Mouse (Mus musculus) kidney, embryonic 15.5 days (tissue): ENCODE measurements around the gene Tdrkh. TPM values are rescaled to one million over a fixed set of nuclear protein-coding genes. Genes with fewer than 3 reads are reported as not detected.

Experiments
- ATAC-seq: fragments of 200-750 bp; cut with Nextera tagmentation; replicated peaks from 2 replicates; pipeline ENCODE4 v1.8.0; 2017; ENCODE audit warnings: moderate TSS enrichment; ENCODE audit not compliant: low FRiP score
- H3K27ac ChIP-seq: fragments of 300-500 bp; sonication (generic); 2 replicates; pipeline ENCODE4 v1.5.1; 2015; ENCODE audit warnings: mild to moderate bottlenecking, inconsistent platforms
- H3K27me3 ChIP-seq: fragments of 300-500 bp; sonication (generic); 2 replicates; pipeline ENCODE4 v1.6.1; 2015; ENCODE audit warnings: inconsistent platforms
- H3K36me3 ChIP-seq: fragments of 300-500 bp; sonication (generic); 2 replicates; pipeline ENCODE4 v1.6.1; 2015; ENCODE audit warnings: inconsistent platforms
- H3K4me1 ChIP-seq: fragments of 300-500 bp; sonication (generic); 2 replicates; pipeline ENCODE4 v1.6.1; 2015; ENCODE audit warnings: inconsistent platforms
- H3K4me2 ChIP-seq: fragments of 300-500 bp; sonication (generic); 2 replicates; pipeline ENCODE4 v1.6.1; 2015; ENCODE audit warnings: moderate library complexity, mild to moderate bottlenecking, inconsistent platforms
- H3K4me3 ChIP-seq: fragments of 300-500 bp; sonication (generic); replicated peaks from 2 replicates; pipeline ENCODE4 v1.5.1; 2015; ENCODE audit warnings: mild to moderate bottlenecking, inconsistent platforms
- H3K9ac ChIP-seq: fragments of 300-500 bp; sonication (generic); 2 replicates; pipeline ENCODE4 v1.6.1; 2015; ENCODE audit warnings: mild to moderate bottlenecking, inconsistent platforms
- H3K9me3 ChIP-seq: fragments of 300-500 bp; sonication (generic); replicated peaks from 2 replicates; pipeline ENCODE4 v1.6.1; 2016; ENCODE audit warnings: inconsistent platforms
- WGBS: fragments of 180-500 bp; shearing (Covaris S2); methylation state at CpG from one replicate; pipeline ENCODE4 v1.1.7; 2015; ENCODE audit warnings: mixed read lengths; 5-methylcytosine and 5-hydroxymethylcytosine counted together
- polyA plus RNA-seq: library from polyadenylated mRNA; unstranded; fragments of >200 nt; fragmentation: Nextera tagmentation; extraction: Ambion mirVana; gene quantifications from 2 replicates; pipeline ENCODE4 v1.2.1, GENCODE M21; 2015

Tdrkh gene
- polyA plus RNA-seq, 1 experiment from 2014 or later, result 12.0 TPM

GRCm38 (mm10) chr3:94392128-94392527, 20.9 kb upstream of the Tdrkh start:
- no peak overlapping the region for H3K4me3 ChIP-seq
- H3K27me3 ChIP-seq, result peaks cover 7% of the 10 kb centered on the region
- WGBS, result 85% methylated on average over 2 of the region's 2 CpGs
- H3K9ac ChIP-seq, result no peak overlapping the region
- no peaks in the 10 kb centered on the region for H3K4me1 ChIP-seq
- no peak overlapping the region for H3K27ac ChIP-seq
- no peak for ATAC-seq
- H3K9me3 ChIP-seq, result no peaks in the 10 kb centered on the region
- H3K36me3 ChIP-seq, result no peaks in the 10 kb centered on the region
- H3K4me2 ChIP-seq, result no peak overlapping the region

DNA sequence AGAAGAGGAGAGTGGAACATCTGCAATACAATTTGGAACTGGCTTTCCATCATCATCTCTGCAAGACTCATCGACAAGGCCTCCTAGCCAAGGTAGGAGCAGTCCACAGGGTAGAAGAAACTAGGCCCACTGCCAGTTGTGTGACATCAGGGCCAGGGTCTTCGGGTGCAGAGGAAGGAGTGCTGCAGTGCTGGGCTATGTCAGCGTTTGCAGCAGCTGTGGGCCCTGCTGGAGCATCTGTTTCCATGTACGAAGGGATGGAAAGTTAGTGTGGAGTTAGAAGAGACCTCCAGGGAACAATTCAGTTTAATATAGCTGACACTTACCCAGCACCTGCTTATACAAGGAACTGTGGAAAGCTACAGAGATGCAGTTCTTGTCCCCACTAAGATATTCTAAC, 20.0 kb upstream of the Tdrkh start:
- no peak for ATAC-seq
- no peak overlapping the region for H3K9ac ChIP-seq
- 73% methylated on average over 4 of the region's 4 CpGs for WGBS
- no peak overlapping the region for H3K4me2 ChIP-seq
- peaks cover 17% of the 10 kb centered on the region for H3K27me3 ChIP-seq
- H3K36me3 ChIP-seq, result no peaks in the 10 kb centered on the region
- no peaks in the 10 kb centered on the region for H3K9me3 ChIP-seq
- H3K4me3 ChIP-seq, result no peak overlapping the region
- no peak overlapping the region for H3K27ac ChIP-seq
- H3K4me1 ChIP-seq, result no peaks in the 10 kb centered on the region

- WGBS, result 71% methylated on average over 1 of the region's 1 CpGs
- Histone ChIP-seq H3K9ac (no peak overlapping the region), H3K36me3 (no peaks in the 10 kb centered on the region), H3K9me3 (no peaks in the 10 kb centered on the region), H3K27ac (no peak overlapping the region), H3K4me3 (no peak overlapping the region), H3K27me3 (peaks cover 48% of the 10 kb centered on the region), H3K4me2 (no peak overlapping the region), H3K4me1 (peaks cover 9% of the 10 kb centered on the region)
- ATAC-seq, result no peak
Measured at GRCm38 (mm10) chr3:94396336-94396735, 16.7 kb upstream of the Tdrkh start.

GRCm38 (mm10) chr3:94396851-94397250, 16.2 kb upstream of the Tdrkh start:
- H3K27me3 ChIP-seq, result peaks cover 54% of the 10 kb centered on the region
- H3K9me3 ChIP-seq, result no peaks in the 10 kb centered on the region
- H3K9ac ChIP-seq, result no peak overlapping the region
- H3K27ac ChIP-seq, result no peak overlapping the region
- H3K4me3 ChIP-seq, result no peak overlapping the region
- ATAC-seq, result no peak
- H3K4me1 ChIP-seq, result peaks cover 9% of the 10 kb centered on the region
- no peaks in the 10 kb centered on the region for H3K36me3 ChIP-seq
- no peak overlapping the region for H3K4me2 ChIP-seq
- 82% methylated on average over 4 of the region's 4 CpGs for WGBS

DNA sequence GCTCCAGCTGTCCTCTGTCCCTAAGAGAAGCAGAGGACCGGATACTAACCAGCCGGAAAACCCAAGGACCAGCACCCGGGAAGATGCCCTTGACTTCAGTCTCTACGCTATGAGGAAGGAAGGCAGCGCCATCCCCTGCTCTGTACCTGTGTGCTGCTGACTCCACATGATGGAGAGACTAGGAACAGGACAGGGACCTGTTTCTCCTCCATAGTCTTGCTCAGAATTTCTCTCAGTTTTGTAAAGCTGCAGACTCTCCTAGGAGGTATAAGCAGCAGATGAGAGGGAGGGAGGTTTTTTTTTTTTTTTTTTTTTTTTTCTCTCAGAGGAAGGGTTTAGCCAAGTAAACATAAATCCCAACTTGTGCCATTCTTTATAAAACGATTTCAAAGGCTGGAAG, 14.9 kb upstream of the Tdrkh start, which contains the start of gene Lingo4:
TSS of gene Lingo4 (plus strand) at position 301 of the 400 bp plus-strand sequence.
- no peak within 1 kb of the TSS for H3K27ac ChIP-seq
- peak within 1 kb of the TSS; percentile 37 for H3K9ac ChIP-seq
- ATAC-seq, result no peak
- peak within 1 kb of the TSS; percentile 30 for H3K4me3 ChIP-seq
- no peaks in the 10 kb centered on the region for H3K36me3 ChIP-seq
- peaks cover 55% of the 10 kb centered on the region for H3K27me3 ChIP-seq
- no peaks in the 10 kb centered on the region for H3K9me3 ChIP-seq
- peak within 1 kb of the TSS; percentile 60 for H3K4me2 ChIP-seq
- peaks cover 14% of the 10 kb centered on the region for H3K4me1 ChIP-seq
- 72% methylated on average over 6 of the region's 6 CpGs for WGBS

- WGBS, result 2% methylated on average over 20 of the region's 20 CpGs
- peak; percentile 53; the same call in 1 of the 2 replicates for ATAC-seq
Measured at GRCm38 (mm10) chr3:94398943-94399481, 14.1 kb upstream of the Tdrkh start.

GRCm38 (mm10) chr3:94399663-94400310, 13.3 kb upstream of the Tdrkh start:
- 0 out of 2 replicates have a peak overlapping the region, but pooled peaks have one; percentile 60 for H3K4me2 ChIP-seq
- no peak overlapping the region for H3K9ac ChIP-seq
- H3K27me3 ChIP-seq, result peaks cover 58% of the 10 kb centered on the region
- peaks cover 29% of the 10 kb centered on the region for H3K4me1 ChIP-seq
- no peak for ATAC-seq
- no peak overlapping the region for H3K4me3 ChIP-seq
- WGBS, result 44% methylated on average over 5 of the region's 5 CpGs
- no peaks in the 10 kb centered on the region for H3K36me3 ChIP-seq
- no peaks in the 10 kb centered on the region for H3K9me3 ChIP-seq
- H3K27ac ChIP-seq, result no peak overlapping the region

More at GRCm38 (mm10) chr3:94398943-94399481, 14.1 kb upstream of the Tdrkh start:
- Histone ChIP-seq H3K9me3 (no peaks in the 10 kb centered on the region), H3K27me3 (peaks cover 55% of the 10 kb centered on the region), H3K4me2 (peak overlapping the region; percentile 60), H3K4me3 (peak overlapping the region; percentile 30), H3K36me3 (no peaks in the 10 kb centered on the region), H3K9ac (peak overlapping the region; percentile 37), H3K4me1 (peaks cover 22% of the 10 kb centered on the region), H3K27ac (no peak overlapping the region)

DNA sequence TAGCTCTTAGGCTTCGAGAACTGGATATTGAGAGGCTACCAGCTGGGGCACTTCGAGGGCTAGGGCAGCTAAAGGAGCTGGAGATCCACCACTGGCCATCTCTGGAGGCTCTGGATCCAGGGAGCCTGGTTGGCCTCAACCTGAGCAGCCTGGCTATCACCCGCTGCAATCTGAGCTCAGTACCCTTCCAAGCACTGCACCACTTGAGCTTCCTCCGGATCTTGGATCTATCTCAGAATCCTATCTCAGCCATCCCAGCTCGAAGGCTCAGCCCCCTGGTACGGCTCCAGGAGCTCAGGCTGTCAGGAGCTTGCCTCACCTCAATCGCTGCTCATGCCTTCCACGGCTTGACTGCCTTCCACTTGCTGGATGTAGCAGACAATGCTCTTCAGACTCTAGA, 10.6 kb upstream of the Tdrkh start:
- no peaks in the 10 kb centered on the region for H3K36me3 ChIP-seq
- no peaks in the 10 kb centered on the region for H3K9me3 ChIP-seq
- H3K4me1 ChIP-seq, result peaks cover 31% of the 10 kb centered on the region
- no peak overlapping the region for H3K27ac ChIP-seq
- no peak overlapping the region for H3K4me3 ChIP-seq
- 68% methylated on average over 8 of the region's 8 CpGs for WGBS
- H3K4me2 ChIP-seq, result no peak overlapping the region
- H3K27me3 ChIP-seq, result peaks cover 51% of the 10 kb centered on the region
- no peak for ATAC-seq
- H3K9ac ChIP-seq, result no peak overlapping the region

DNA sequence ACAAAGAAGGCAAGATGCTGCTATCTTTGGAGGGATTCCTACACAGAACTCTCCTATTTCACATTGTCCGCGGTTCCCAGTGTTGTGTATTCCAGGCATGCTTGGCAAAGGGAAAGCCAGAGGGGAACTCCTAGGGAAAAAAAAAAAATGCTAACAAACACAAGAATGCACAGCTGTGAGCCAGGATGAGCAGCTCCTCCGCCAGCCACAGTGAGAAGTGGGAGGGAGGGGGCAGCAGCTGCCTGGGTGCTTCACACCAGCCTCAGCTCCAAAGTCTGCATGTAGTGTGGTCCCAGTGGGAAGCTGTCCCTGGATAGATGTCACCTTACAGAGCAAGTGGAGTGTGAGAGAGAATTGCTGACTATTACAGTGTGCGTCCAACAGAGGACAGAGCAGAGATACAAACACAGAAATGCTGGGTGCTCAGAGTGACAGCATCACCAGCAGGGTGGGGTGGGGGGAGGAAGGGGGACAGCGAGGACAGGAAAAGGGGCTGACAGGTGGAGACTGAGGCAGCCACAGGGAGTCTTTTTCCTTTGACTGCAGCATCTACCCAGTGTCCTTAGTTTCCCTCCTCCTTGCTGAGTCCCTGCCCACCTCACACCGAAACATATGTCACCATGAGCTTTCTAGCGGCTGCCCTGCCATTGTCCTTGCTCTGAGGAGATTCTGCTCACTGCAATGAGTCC, 8.6 kb upstream of the Tdrkh start:
- H3K4me2 ChIP-seq, result no peak overlapping the region
- H3K4me1 ChIP-seq, result peaks cover 22% of the 10 kb centered on the region; the same call in 1 of the 2 replicates
- H3K4me3 ChIP-seq, result no peak overlapping the region
- no peak overlapping the region for H3K9ac ChIP-seq
- no peaks in the 10 kb centered on the region for H3K36me3 ChIP-seq
- peaks cover 31% of the 10 kb centered on the region for H3K27me3 ChIP-seq
- no peak overlapping the region for H3K27ac ChIP-seq
- WGBS, result 29% methylated on average over 7 of the region's 7 CpGs
- 0 out of 2 replicates have a peak, but pooled peaks have one; percentile 48 for ATAC-seq
- no peaks in the 10 kb centered on the region for H3K9me3 ChIP-seq

- Histone ChIP-seq H3K4me3 (no peak overlapping the region), H3K27ac (no peak overlapping the region), H3K27me3 (peaks cover 21% of the 10 kb centered on the region), H3K4me1 (peaks cover 22% of the 10 kb centered on the region; the same call in 1 of the 2 replicates), H3K36me3 (no peaks in the 10 kb centered on the region), H3K9ac (no peak overlapping the region), H3K9me3 (no peaks in the 10 kb centered on the region), H3K4me2 (no peak overlapping the region)
- ATAC-seq, result no peak; the same call in 1 of the 2 replicates
- WGBS, result 54% methylated on average over 4 of the region's 4 CpGs
Measured at GRCm38 (mm10) chr3:94405561-94405960, 7.5 kb upstream of the Tdrkh start.

DNA sequence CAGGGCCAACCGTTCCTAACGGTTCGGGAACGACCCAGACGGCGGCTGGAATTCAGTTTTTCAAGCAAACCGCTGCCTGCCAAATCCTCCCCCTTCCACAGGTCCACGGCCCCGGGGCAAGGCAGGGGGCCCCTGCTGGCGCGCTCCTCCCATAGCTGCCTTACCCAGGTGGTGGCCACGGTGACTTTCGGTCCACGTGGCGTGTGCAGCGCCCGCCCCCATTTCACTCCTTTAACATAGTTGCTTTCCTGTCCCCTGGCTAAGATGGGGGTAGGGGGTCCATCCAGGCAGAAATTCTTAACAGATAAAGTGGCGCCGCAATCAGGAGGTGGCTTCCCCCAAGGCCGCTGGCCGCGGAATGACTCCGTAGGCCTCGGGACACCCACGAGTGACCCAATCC, 543 bp upstream of the Tdrkh start:
- WGBS, result 11% methylated on average over 25 of the region's 25 CpGs
- H3K36me3 ChIP-seq, result no peaks in the 10 kb centered on the region

GRCm38 (mm10) chr3:94430980-94431379, 17.9 kb downstream of the Tdrkh start:
- H3K4me3 ChIP-seq, result no peak overlapping the region
- no peaks in the 10 kb centered on the region for H3K4me1 ChIP-seq
- H3K9ac ChIP-seq, result no peak overlapping the region
- 73% methylated on average over 2 of the region's 2 CpGs for WGBS
- no peak for ATAC-seq
- H3K9me3 ChIP-seq, result no peaks in the 10 kb centered on the region
- no peaks in the 10 kb centered on the region for H3K36me3 ChIP-seq
- H3K27me3 ChIP-seq, result no peaks in the 10 kb centered on the region
- no peak overlapping the region for H3K4me2 ChIP-seq
- H3K27ac ChIP-seq, result no peak overlapping the region

More for the DNA sequence above, 543 bp upstream of the Tdrkh start:
- Histone ChIP-seq H3K4me3 (peak overlapping the region; percentile 54), H3K4me1 (peaks cover 12% of the 10 kb centered on the region), H3K9me3 (no peaks in the 10 kb centered on the region), H3K9ac (peak overlapping the region; percentile 40), H3K27me3 (0 out of 2 replicates have a peak, but pooled peaks cover 8% of the 10 kb centered on the region), H3K4me2 (peak overlapping the region; percentile 93), H3K27ac (peak overlapping the region; percentile 18; the same call in 1 of the 2 replicates)
- peak; percentile 57 for ATAC-seq
